Mouse (Mus musculus): ENCODE data around the gene Iscu.
"Not testable (repeated sequence)": the region's sequence is repeated elsewhere in the genome, so short reads cannot be mapped to it uniquely, and the experiment has no call there.

Iscu gene

DNA sequence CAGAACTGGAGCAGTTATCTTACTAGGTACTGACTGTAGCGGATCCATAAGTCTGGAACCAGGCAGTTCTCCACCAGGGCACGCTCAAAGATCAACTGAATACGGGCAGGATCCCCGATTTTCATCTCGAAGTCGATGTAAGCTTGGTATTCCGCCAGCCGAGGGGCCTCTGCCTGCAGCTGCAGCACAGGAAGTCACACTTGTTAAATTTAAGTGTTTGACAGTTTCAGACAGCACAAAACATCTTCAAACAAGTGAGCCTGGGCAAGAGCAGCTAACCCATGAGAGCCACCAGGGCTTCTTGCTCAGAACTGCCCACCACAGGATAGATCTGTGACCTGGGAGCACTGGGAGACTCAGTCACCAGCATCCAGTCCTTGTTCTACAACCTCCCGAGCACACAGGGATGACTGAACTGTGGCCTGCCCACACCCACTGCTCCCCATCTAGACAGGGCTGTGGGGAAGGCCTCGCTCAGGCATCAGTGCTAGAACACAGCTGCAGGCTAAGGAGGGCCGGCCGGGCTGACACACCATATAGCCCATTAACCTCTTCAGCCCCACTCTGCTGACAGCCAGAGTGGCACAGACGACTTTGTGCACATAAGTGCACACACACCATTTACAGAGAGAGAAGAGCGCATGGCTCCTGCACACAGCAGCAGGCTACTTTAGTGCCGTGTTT is 17.1 kb upstream of the Iscu start:
- no peak for DNase-seq (ENCODE audit: low spot score)

DNA sequence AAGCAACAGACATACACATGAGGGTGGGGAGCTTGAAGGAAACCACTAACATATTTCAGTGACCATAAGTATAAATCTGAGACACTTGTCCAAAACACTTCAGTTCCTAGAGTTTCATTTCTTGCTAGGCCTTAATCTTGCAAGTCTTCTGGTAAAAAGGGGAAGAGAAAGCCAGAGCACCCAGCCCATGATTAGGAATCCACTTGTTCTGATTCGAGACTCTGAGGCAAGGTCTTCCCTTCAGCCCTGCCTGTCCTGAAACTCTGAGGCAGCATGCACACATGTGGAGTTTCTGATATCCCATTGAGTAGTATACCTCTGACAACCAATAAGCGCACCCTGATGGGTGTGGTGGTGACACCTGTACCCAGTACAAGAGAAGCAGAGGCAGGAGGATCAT is 11.0 kb upstream of the Iscu start:
- DNase-seq (ENCODE audit: low spot score), result no peak

DNA sequence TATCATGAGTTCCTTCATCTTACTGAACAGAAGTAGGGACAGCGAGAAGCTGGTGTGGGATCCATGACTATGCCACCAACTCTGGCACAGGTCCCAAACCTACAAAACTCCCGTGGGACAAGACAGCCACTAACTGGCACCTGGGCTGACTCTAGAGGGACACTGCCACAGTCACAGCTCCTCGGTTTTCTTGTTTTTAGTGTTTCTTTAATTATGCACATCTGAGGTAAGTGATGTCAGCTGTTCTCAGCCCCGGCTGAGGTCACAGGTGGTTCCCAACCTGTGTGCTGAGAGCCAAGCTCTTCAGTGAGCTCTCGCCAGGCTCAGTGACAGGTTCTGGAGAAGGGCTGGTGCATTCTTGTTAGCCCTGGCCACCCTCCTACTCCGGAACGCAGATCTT is 8.1 kb upstream of the Iscu start:
- no peak for DNase-seq (ENCODE audit: low spot score)

DNA sequence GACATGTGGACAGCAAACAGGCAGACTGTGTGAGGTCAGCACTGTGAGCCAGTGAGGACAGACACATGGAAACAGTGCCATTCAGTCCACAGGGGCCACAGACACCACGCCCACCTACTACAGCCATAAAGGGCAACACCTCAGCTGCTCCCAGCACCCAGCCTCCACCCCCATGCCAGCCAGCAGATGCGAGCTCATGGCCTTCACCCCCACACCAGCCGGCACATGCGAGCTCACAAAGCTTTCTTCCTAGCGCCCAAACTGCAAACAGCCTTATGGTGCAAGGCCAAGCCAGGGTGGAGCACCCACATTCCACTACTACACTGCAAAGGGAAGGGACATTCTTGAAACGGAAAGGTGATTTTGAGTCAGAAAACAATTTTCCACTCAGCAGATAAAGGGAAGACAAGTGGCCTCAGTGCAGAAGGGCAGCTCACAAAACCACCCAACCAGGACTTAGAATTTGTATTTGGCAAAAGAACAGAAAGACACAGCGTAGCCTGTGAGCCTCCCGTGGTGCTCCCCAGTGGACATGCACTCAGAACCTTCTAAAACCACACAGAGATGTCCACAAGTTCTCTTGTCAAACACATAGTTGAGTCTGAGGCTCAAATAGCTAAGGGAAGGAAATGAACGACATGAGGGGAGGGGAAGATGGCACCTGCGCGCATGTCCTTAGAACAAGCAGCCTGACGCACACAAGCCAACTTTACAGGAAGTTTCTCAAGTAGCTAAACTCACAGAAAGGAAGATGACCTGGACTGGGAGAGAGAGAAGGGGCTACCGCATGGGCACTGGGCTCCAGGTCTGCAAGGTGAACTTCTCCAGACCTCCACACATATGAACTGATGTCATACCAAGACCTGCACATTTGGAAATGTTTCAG is 6.7 kb upstream of the Iscu start:
- DNase-seq (ENCODE audit: low spot score), result no peak

DNA sequence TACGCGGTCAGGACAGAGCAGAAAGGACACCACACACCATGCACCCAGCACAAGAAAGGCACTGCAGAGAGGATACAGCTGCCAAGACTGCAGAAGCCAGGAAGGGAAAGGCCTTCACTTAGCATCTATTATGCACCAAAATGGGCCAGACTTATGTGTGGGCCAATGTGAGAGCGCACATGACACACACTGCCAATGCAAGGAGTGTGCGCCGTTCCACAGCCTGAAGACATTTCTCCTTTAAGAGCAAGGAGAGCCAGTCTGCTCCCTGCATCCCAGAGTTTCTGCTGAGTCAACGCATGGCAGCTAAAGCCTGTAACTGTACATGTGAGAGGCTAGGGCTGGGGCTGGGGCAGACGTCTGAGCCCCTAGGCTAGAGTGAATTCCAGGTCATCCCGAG is 3.7 kb upstream of the Iscu start:
- DNase-seq (ENCODE audit: low spot score), result no peak

DNA sequence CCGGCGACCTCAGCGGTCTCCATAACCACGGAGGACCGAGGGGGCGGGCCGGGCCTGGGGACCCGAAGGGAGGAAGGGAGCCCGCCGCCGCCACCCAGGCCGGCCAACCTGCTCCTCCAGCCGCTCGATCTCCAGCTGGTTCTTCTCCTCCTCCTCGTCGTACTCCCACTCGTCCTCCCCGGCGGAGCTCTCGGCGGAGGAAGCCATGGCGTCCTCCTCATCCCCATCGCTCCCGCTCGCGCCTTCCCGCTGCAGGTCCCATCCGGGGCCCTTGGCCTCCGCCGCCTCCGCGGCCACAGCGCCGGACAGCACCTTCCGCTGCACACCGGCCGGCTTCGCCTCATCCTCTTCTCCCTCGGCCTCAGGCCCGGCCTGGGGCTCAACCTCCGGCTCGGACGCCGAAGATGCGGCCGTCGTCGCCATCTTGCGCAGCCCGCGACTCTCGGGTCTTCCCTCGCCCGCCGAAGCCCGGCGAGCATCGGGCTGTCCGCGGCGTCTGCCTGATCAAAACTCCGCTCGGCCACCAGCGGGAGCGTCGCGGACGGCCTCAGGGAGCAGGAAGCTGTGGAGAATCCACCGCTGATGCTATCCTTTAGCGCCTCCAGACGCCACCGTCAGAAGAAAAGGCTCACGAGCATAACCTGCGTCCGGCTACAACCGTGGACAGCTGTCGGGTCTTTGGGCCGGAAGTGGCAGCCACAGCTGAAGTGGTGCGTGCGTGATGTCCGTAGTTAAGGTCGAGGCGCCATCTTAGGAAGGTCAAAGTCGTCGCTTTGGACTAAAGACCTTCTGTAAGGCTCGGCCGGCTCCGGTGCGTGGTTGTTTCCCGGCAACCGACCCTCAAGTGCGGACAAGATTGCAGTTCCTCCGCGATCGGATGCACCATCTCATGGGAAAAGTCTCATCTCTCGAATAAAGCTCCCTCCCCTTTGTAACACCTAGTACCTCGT is 1.1 kb upstream of the Iscu start:
- DNase-seq (ENCODE audit: low spot score), result peak; percentile 90

DNA sequence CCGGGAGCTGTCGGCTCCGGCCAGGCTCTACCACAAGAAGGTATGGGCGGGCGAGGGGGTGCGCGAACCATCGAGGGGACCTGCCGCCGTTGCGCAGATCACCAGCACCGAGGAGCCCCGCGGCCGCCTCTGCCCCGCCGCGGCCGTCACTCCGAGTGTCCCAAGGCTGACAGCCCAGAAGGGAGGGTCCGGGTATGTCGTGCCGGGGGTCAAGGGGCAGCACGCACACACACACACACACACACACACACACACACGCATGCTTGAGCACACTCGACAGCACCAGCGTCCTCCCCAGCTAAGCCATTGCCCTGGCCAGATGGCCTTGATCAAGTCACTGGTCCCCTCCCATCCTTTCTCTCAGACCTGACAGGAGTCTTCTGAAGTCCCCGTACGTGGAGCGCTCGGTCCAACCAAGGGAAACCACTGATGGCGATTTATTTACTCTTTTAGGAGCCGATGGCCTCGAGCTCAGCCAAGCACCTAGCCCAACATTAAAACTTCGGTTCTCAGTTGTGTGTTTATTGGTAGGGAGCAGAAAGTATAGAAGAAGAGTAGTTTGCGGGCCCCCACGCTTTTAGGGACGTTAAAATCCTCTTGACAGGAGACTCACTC is 464 bp downstream of the Iscu start:
- DNase-seq (ENCODE audit: low spot score), result no peak

DNA sequence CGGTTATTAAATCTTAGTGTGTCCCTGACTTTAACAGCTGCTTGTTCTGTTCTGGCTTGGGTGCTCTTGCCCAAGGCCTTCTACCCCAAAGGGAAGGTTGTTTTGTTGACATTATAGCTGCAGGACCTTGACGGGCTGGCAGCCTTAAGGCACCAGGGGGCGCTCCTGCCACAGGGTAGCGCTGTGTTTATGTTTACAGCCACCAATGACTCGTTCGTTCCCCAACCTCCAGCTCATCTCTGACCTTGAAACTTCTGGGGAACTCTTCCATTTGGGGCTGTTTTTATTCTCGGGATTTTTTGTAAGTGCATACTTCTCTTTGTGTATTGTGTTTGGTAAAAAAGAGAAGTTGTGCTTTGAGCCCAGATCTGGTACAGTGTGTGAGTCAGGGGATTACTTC is 1.1 kb downstream of the Iscu start:
- DNase-seq (ENCODE audit: low spot score), result peak; percentile 91

DNA sequence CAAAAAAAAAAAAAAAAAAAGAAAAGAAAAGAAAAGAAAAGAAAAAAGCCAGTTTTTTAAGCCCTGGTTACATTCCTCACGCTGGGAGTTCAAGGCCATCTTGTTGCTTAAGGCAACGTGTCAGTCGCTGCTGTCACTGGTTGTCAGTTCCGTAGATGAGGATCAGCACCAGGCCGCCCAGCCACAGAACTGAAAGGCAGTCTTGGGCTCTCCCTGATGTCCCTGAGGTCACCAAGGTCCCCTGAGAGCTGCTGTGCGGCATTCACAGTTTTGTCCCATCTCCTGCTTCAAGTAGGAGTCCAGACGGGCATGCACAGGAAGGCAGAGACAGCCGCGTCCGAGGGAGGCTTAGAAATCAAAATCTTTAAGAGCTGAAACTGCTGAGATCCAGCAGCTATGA is 3.0 kb downstream of the Iscu start:
- no peak for DNase-seq (ENCODE audit: low spot score)

DNA sequence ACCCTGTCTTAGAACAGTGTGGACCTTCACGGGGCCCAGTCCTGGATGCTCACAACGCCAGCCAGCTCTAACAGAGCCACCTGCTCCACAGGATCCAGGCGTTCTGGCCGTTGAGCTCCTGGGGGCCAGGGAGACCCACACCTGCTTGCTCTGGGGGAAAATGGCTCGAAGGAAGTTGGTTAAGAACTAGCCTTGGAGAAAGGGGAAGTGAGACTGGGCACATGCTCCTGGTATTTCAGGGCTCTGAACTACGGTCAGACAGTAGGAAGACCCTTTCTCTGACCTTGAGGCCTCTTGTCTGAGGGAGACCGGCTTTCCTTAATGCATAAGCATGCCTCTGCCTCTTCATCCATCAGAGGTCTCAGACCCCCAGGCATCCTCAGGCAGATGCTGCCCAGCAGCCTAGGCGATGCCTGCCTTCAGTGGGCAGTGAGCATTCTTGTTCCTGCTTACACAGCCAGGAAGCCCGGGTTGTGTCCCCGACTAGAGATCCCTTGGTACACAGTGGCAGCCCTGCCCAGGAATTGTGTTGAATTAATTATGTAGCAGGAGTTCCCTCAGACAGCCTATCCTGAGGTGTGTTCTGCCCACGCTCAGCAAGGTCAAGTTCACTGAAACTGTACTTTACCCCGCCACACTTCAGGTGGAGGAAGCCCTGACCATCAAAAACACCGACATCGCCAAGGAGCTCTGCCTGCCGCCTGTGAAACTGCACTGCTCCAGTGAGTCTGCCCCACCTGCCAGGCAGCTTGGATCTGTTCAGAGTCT is 3.8 kb downstream of the Iscu start:
- DNase-seq (ENCODE audit: low spot score), result peak; percentile 33

DNA sequence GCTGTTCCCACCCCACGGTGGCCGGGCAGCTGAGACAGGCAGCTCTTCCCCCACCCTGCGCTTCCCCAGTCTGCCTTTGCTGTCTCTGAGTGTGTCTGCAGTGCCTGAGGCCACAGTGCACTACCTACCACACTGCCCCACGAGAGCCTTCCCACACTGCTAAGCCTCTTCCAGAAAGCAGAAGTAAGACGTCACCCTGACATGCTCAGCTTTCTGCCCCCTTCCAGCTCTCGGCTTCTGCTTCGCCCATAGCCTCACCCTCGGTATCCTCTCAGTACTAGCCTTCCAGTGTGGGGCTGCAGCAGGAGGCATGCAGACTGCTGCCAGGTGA is 4.3 kb downstream of the Iscu start:
- peak; percentile 52 for DNase-seq (ENCODE audit: low spot score)

DNA sequence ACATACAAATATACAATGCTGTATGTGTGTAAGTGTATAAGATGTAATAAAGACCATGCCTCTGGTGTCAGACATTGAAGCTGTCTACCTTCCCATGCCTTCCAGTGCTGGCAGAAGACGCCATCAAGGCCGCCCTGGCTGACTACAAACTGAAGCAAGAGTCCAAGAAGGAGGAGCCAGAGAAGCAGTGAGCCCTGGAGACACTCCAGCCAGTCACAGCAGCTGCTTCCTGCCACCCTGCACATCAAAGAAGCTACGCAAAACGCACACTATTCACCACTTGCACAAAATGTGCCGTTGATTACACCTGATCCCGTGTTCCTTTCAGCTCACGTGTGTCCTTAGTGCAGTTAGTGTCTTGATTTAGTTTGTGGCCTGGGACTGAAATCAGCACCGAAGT is 5.2 kb downstream of the Iscu start:
- DNase-seq (ENCODE audit: low spot score), result not testable (repeated sequence)

DNA sequence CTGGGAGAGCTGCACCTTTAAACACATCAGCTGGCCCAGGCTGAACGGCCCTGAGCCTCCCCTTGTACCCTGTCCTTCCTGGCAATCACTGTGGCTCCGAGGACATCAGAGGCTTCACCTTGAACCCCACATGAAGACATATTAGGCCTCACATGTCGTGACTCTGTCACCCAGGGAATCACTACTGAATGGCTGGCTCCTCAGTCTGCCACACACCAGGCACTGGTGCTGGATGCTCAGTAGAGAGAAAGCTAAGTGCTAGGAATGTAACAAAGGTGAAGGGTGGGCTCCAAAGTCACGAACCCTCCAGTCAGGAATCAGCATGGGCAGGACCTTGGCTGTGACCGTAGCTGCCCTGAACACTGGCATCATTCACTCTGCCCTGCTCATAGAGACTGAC is 7.0 kb downstream of the Iscu start:
- DNase-seq (ENCODE audit: low spot score), result no peak

DNA sequence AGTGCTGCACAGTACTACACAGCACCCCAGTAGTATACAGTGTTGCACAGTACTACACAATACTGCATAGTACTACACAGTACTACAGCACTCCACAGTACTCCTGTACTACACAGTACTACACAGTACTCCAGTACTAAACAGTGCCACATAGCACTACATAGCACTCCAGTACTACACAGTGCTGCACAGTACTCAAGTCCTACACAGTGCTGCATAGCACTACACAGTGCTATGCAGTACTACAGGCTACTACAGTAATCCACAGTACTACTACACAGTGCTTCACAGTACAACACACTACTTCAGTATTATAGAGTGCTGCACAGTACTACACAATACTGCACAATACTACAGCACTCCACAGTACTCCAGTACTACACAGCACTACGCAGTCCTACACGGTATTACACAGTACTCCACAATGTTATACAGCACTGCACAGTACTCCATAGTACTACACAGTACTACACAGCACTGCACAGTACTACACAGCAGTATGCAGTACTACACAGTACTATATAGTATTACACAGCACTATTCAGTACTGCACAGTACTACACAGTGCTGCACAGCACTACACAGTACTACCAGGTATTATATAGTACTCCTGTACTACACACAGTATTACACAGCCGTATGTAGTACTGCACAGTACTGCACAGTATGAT is 7.7 kb downstream of the Iscu start:
- no peak for DNase-seq (ENCODE audit: low spot score)

DNA sequence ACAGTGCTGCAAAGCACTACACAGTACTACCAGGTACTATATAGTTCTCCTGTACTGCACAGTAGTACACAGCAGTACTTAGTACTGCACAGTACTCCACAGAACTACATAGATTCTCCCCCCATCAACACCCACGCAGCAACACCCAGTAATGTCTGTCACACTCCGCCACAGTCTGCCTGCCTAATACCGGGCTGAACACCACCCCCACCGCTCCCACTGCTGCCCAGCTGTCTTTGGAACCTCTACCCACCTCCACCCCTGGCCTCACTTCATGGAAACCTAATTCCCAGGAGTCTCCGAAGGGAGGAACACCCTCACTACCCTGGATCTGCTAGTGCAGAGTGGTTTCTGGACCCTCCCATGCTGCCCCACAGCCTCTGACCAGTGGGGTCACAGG is 8.2 kb downstream of the Iscu start:
- DNase-seq (ENCODE audit: low spot score), result no peak

DNA sequence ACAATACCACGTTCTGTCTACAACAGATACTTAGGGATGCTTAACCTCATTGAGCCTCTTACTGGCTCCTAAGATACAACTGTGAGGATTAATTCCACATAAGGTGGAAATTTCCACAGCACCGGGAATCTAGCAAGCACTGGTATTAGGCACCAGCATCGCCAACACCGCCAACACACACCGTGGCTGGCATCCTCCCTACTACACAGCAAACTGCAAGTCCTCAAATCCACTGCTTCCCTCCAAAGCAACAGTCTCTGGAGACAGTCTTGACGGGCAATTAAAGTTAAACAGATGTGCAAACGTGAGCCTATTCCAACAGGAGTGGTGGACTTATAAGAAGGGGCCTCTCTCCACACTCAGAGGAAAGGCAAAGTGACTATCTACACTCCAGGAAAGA is 8.7 kb downstream of the Iscu start:
- DNase-seq (ENCODE audit: low spot score), result no peak

DNA sequence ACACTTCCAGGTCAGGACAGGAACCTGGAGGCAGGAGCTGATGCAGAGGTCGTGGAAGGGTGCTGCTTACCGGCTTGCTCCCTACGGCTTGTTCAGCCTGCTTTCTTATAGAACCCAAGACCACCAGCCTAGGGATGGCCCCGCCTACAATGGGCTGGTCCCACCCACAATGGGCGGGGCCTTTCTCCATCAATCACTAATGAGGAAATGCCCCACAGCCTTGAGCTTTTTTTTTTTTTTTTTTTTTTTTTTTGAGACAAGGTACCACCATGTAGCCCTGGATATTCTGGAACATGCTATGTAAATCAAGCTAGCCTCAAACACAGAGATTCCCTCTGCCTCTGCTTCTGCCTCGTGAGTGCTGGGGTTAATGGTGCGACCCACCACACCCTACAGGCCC is 9.3 kb downstream of the Iscu start:
- DNase-seq (ENCODE audit: low spot score), result no peak

DNA sequence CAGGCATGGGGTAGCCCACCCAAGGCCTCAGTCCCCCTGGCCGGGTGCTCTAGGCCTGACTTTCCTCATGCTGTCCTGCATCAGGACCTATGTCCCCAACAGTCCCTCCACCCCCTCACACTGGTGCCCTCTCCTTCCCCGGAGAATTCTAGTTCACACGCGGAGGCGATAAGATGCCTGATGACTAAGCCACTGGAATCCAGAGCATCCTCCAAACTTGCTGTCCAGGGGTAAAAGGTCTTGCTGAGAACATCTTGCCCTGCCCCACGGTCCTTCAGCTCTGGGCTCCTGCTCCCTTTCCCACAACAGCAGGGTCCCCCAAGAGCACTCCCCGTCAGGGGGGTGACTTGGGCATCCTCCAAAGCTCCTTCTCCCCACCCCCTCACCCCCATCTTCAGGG is 10.1 kb downstream of the Iscu start:
- no peak for DNase-seq (ENCODE audit: low spot score)

DNA sequence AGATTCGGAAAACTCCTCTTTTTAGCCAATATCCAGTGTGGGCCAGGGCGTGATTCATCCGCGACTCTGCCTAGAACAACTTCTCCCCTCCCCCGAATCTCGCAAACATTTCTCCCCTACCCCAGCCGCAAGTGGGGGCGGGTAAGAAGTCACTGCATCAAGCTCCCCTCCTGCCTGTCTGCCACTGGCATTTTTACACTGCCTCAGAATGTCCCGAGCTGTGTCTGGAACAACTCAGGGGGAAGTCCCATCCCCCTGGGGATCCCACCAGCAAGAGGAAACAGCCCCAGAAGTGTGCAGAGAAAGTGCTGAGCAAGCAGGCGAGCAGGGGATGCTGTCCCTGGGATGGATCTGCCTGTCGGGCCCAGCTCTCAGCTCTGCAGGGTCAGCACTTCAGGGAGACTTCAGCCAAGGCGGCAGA is 11.0 kb downstream of the Iscu start:
- DNase-seq (ENCODE audit: low spot score), result peak; percentile 63

DNA sequence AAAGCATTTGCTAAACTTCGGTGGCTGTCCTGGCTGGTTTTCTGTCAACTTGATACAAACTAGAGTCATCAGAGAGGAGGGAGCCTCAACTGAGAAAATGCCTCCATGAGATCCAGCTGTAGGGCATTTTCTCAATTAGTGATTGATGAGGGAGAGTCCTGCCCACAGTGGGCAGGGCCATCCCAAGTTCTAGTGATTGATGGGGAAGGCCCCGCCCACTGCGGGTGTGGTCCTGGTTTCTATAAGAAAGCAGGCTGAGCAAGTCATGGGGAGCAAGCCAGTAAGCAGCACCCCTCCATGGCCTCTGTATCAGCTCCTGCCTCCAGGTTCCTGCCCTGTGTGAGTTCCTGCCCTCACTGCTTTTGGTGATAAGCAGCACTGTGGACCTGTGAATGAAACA is 11.6 kb downstream of the Iscu start:
- not testable (repeated sequence) for DNase-seq (ENCODE audit: low spot score)

DNA sequence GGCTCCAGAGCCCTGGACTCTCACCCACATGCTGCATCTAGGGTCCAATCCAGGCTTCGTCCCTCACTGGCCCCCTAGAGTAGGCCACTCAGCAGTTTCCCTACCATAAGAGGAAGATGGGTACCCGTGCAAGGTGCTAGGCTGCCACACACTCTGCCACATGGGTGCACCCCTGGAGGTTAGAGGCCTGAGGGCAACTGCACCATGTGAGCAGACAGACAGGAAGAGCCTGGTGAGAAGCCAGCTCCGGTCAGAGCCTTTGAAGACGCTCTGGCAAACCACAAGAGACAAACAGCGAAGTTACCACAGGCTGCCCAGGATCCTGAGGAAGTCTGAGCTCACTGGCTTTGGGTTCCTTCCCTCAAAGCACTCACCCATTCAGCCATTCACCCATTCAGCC is 14.4 kb downstream of the Iscu start:
- DNase-seq (ENCODE audit: low spot score), result peak; percentile 45

Measured in layer of hippocampus, adult 11-12 months (tissue).